Mouse (Mus musculus) lung, adult 2 months (tissue): Measurements from ENCODE around the gene Pilra.

Experiments
- CTCF ChIP-seq: fragments of 200-500 bp; IDR thresholded peaks from 2 replicates; pipeline ENCODE4 v1.5.1; 2011; ENCODE audit warnings: mild to moderate bottlenecking, low read length, control low read depth; ENCODE audit not compliant: insufficient read depth
- POLR2A ChIP-seq: fragments of 200-500 bp; IDR thresholded peaks from 2 replicates; pipeline ENCODE4 v1.6.1; 2011; ENCODE audit warnings: low read depth, mild to moderate bottlenecking, control low read depth, low read length, borderline replicate concordance; ENCODE audit errors: extremely low read depth

GRCm38 (mm10) chr5:137788171-137788570, 47.9 kb downstream of the Pilra start:
- no peak for TF ChIP-seq CTCF
- TF ChIP-seq POLR2A = no peak
